Comparison of ENCODE assay signal across 8 mouse cellular contexts in genomic region chr13:112835113-112835512, GRCm38 (mm10). TPM values are rescaled to one million over a fixed set of nuclear protein-coding genes. Genes with fewer than 3 reads are reported as not detected.
DNase-seq lines count a peak whose midpoint lies in the region; ATAC-seq lines count a peak whose summit lies in the region.

No protein-coding gene starts in this region.

- WGBS in heart, embryonic 14.5 days: 33% methylated on average over 12 of the region's 12 CpGs

- no peaks in the 10 kb centered on the region for H3K27me3 ChIP-seq in heart, embryonic 14.5 days (ENCODE audit: control insufficient read depth, insufficient read depth, low read length)

- peak overlapping the region in 1 of 2 experiments; percentile 22; a peak in 1 of 4 replicates for H3K4me3 ChIP-seq in heart, embryonic 14.5 days (ENCODE audit: control insufficient read depth in 1 of 2, insufficient read depth in 1 of 2, low read depth in 1 of 2, low read length in 2 of 2)

- H3K36me3 ChIP-seq in heart, embryonic 14.5 days (ENCODE audit: control insufficient read depth, insufficient read depth, low read length): no peaks in the 10 kb centered on the region

- no peaks in the 10 kb centered on the region for H3K9me3 ChIP-seq in heart, embryonic 14.5 days (ENCODE audit: control insufficient read depth, low read length)

- peak overlapping the region; percentile 25 to 26; a peak in 1 of 4 replicates for H3K27ac ChIP-seq in heart, embryonic 14.5 days (replicated peaks in 1 of 2; ENCODE audit: control insufficient read depth in 1 of 2, insufficient read depth in 1 of 2, low read depth in 2 of 2, low read length in 2 of 2)

- peak overlapping the region; percentile 55 for H3K4me2 ChIP-seq in heart, embryonic 14.5 days (ENCODE audit: low read length)

- peak; percentile 32 to 42 for DNase-seq in heart, adult 18-20 months
- DNase-seq in heart, postnatal 25 days (ENCODE audit: low spot score): no peak
- peak; percentile 56 to 64 for DNase-seq in cerebellum, postnatal 25 days
- DNase-seq in lung, postnatal 36 days: peak; percentile 15
- DNase-seq in urinary bladder, adult 2 months (ENCODE audit: low spot score): no peak
- no peak for DNase-seq in urinary bladder, postnatal 10 days (ENCODE audit: low spot score)
- DNase-seq in ovary, adult 18-20 months (ENCODE audit: low spot score): no peak

- peak overlapping the region; percentile 50 for H3K9ac ChIP-seq in heart, embryonic 14.5 days (ENCODE audit: low read length)

- intact Hi-C loops in heart, postnatal 25 days (cut with DNase I): no loop called here

- peaks cover 3 to 7% of the 10 kb centered on the region in 2 experiments; a peak in 3 of 4 replicates for H3K4me1 ChIP-seq in heart, embryonic 14.5 days (ENCODE audit: control insufficient read depth in 2 of 2, insufficient read depth in 2 of 2, low read length in 2 of 2)

- no peak; the same call in 1 of the 2 replicates for ATAC-seq in heart, embryonic 14.5 days (ENCODE audit: insufficient number of reproducible peaks, insufficient read depth, low FRiP score, low read depth)

RNA-seq across cellular contexts. Expression of gene Plpp1, which starts 34.5 kb away (rescaled TPM):
- 10 to 100 TPM; 41.8 to 43.5 TPM for total RNA-seq in heart, adult 18-20 months (2021)
- 10 to 100 TPM; 59.4 to 63.6 TPM for total RNA-seq in heart, postnatal 25 days (2021)
- 45.2 and 56.6 TPM in 2 replicates for polyA plus RNA-seq in heart, embryonic 14.5 days (2014; fragmentation: Nextera tagmentation; extraction: Ambion mirVana)
- polyA plus RNA-seq in urinary bladder, adult 2 months (2012; rRNA removed): 139 and 141 TPM in 2 replicates

Comparison
In these comparisons a context has a peak if more than half of its experiments do, and no peak if none do; other contexts are left out.
1. DNase-seq: peak in heart, adult 18-20 months (2 of 2), cerebellum, postnatal 25 days (2 of 2) and lung, postnatal 36 days (single experiment); none in heart, postnatal 25 days (single experiment), urinary bladder, adult 2 months (single experiment), urinary bladder, postnatal 10 days (single experiment) and ovary, adult 18-20 months (single experiment).